Mouse (Mus musculus) small intestine, adult 2 months (tissue): ENCODE measurements around the gene Chrna4. TPM values are rescaled to one million over a fixed set of nuclear protein-coding genes. Genes with fewer than 3 reads are reported as not detected.

Experiments
- H3K27ac ChIP-seq: fragments of 200-500 bp; 2 replicates; pipeline ENCODE4 v1.5.1; 2012; ENCODE audit warnings: low read depth, low read length, control low read depth, inconsistent platforms; ENCODE audit not compliant: insufficient read depth
- H3K27me3 ChIP-seq: fragments of 200-500 bp; 2 replicates; pipeline ENCODE4 v1.6.1; 2012; ENCODE audit warnings: mild to moderate bottlenecking, moderate library complexity, low read length, inconsistent platforms; ENCODE audit not compliant: control insufficient read depth, insufficient read depth
- H3K36me3 ChIP-seq: fragments of 200-500 bp; 2 replicates; pipeline ENCODE4 v1.6.1; 2012; ENCODE audit warnings: mild to moderate bottlenecking, low read length, control low read depth, inconsistent platforms; ENCODE audit not compliant: control insufficient read depth, insufficient read depth
- H3K4me1 ChIP-seq: fragments of 200-500 bp; 2 replicates; pipeline ENCODE4 v1.6.1; 2012; ENCODE audit warnings: low read length, inconsistent platforms, mixed read lengths; ENCODE audit not compliant: control insufficient read depth, insufficient read depth, insufficient read length
- H3K4me3 ChIP-seq: fragments of 200-500 bp; 2 replicates; pipeline ENCODE4 v1.5.1; 2012; ENCODE audit warnings: low read depth, mild to moderate bottlenecking, control low read depth, inconsistent platforms, low read length, moderate library complexity
- CTCF ChIP-seq: fragments of 200-500 bp; IDR thresholded peaks from 2 replicates; pipeline ENCODE4 v1.5.1; 2012; ENCODE audit warnings: low read depth, mild to moderate bottlenecking, control low read depth, inconsistent platforms, low read length, moderate library complexity, mixed read lengths; ENCODE audit not compliant: insufficient replicate concordance, insufficient read length; ENCODE audit errors: extremely low read depth
- POLR2A ChIP-seq: fragments of 200-500 bp; IDR thresholded peaks from 2 replicates; pipeline ENCODE4 v1.6.1; 2012; ENCODE audit warnings: low read depth, mild to moderate bottlenecking, control low read depth, inconsistent platforms, low read length, moderate library complexity
- WGBS: fragments of 180-500 bp; shearing (Covaris S2); methylation state at CpG from one replicate; pipeline ENCODE4 v1.1.7; 2018; 5-methylcytosine and 5-hydroxymethylcytosine counted together
- polyA plus RNA-seq: library from polyadenylated mRNA; depleted of rRNA; stranded (reverse); fragments of >200 nt; gene quantifications from 2 replicates; pipeline ENCODE4 v1.2.3, GENCODE M21; 2012

The Chrna4 gene
- polyA plus RNA-seq, 1 experiment = 0.04 TPM

- H3K27me3 ChIP-seq = peaks cover 22% of the 10 kb centered on the region
- no peak overlapping the region for H3K4me3 ChIP-seq
- H3K27ac ChIP-seq = no peak overlapping the region
- no peaks in the 10 kb centered on the region for H3K36me3 ChIP-seq
- WGBS = 62% methylated on average over 6 of the region's 6 CpGs
- TF ChIP-seq POLR2A (no peak), CTCF (no peak)
- H3K4me1 ChIP-seq = no peaks in the 10 kb centered on the region; the same call in none of the 2 replicates
Measured at GRCm38 (mm10) chr2:181036561-181036960, 6.8 kb downstream of the Chrna4 start.

- no peaks in the 10 kb centered on the region for H3K36me3 ChIP-seq
- peaks cover 22% of the 10 kb centered on the region for H3K27me3 ChIP-seq
- 80% methylated on average over 7 of the region's 7 CpGs for WGBS
- H3K27ac ChIP-seq = no peak overlapping the region
- H3K4me1 ChIP-seq = no peaks in the 10 kb centered on the region; the same call in none of the 2 replicates
- TF ChIP-seq CTCF = no peak
- TF ChIP-seq POLR2A = no peak
- H3K4me3 ChIP-seq = no peak overlapping the region
Measured at GRCm38 (mm10) chr2:181035186-181035585, 8.2 kb downstream of the Chrna4 start.

GRCm38 (mm10) chr2:181033310-181033709 lies 10.0 kb downstream of the Chrna4 start:
- no peaks in the 10 kb centered on the region for H3K36me3 ChIP-seq
- 31% methylated on average over 6 of the region's 6 CpGs for WGBS
- H3K4me1 ChIP-seq = no peaks in the 10 kb centered on the region; the same call in 1 of the 2 replicates
- peaks cover 4% of the 10 kb centered on the region; the same call in 1 of the 2 replicates for H3K27me3 ChIP-seq
- no peak overlapping the region for H3K4me3 ChIP-seq
- no peak overlapping the region for H3K27ac ChIP-seq
- TF ChIP-seq POLR2A = no peak
- TF ChIP-seq CTCF = no peak

- Histone ChIP-seq H3K4me1 (no peaks in the 10 kb centered on the region; the same call in 1 of the 2 replicates), H3K4me3 (no peak overlapping the region), H3K36me3 (no peaks in the 10 kb centered on the region), H3K27me3 (no peaks in the 10 kb centered on the region), H3K27ac (no peak overlapping the region)
- no peak for TF ChIP-seq POLR2A
- TF ChIP-seq CTCF = no peak
- WGBS = 28% methylated on average over 5 of the region's 5 CpGs
Measured at GRCm38 (mm10) chr2:181032407-181032806, 10.9 kb downstream of the Chrna4 start.

GRCm38 (mm10) chr2:181031406-181031934 lies 11.9 kb downstream of the Chrna4 start:
- Histone ChIP-seq H3K27me3 (no peaks in the 10 kb centered on the region), H3K4me1 (no peaks in the 10 kb centered on the region; the same call in 1 of the 2 replicates), H3K4me3 (no peak overlapping the region), H3K36me3 (no peaks in the 10 kb centered on the region), H3K27ac (no peak overlapping the region)
- WGBS = 70% methylated on average over 11 of the region's 11 CpGs
- TF ChIP-seq POLR2A = no peak
- no peak for TF ChIP-seq CTCF

- Histone ChIP-seq H3K4me3 (no peak overlapping the region), H3K27ac (no peak overlapping the region), H3K27me3 (no peaks in the 10 kb centered on the region), H3K36me3 (no peaks in the 10 kb centered on the region), H3K4me1 (no peaks in the 10 kb centered on the region)
- 86% methylated on average over 5 of the region's 5 CpGs for WGBS
- TF ChIP-seq POLR2A = no peak
- no peak for TF ChIP-seq CTCF
Measured at GRCm38 (mm10) chr2:181008339-181008738, 35.0 kb downstream of the Chrna4 start.

GRCm38 (mm10) chr2:181007054-181007453 lies 36.3 kb downstream of the Chrna4 start:
- no peaks in the 10 kb centered on the region for H3K27me3 ChIP-seq
- WGBS = 58% methylated on average over 4 of the region's 4 CpGs
- TF ChIP-seq CTCF (no peak), POLR2A (no peak)
- H3K36me3 ChIP-seq = no peaks in the 10 kb centered on the region
- H3K4me3 ChIP-seq = no peak overlapping the region
- H3K27ac ChIP-seq = no peak overlapping the region
- H3K4me1 ChIP-seq = no peaks in the 10 kb centered on the region
